Mouse (Mus musculus): ENCODE results near the gene Grk5.

DNA sequence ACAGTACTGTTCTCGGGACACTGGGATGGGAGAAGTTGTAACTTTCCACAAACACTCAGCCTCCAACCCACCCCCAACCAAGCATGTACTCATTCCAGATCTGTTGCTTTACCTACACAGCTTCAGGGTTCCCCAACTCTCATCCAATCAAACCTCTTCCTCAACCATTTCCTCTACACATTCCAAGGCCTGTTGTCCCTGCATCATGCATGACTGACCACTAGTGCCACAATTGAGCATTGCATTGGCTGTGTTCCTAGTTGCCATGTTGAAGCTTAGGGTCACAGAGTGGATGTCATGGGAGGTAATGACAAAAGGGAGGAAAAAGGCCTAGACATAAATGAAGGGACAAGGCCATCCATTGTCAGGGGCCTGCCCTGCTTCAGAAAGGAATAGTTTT lies 175.5 kb downstream of the Grk5 start:
- TF ChIP-seq CTCF (IDR thresholded peaks at IDR 0.05; ENCODE audit: low read depth, low read length) = no peak
- no peak for TF ChIP-seq POLR2AphosphoS5 (IDR thresholded peaks at IDR 0.05; ENCODE audit: insufficient replicate concordance, low read depth, low read length)
- no peak for TF ChIP-seq GATA1 (IDR thresholded peaks at IDR 0.05; ENCODE audit: borderline replicate concordance, low read length)
